Mouse (Mus musculus) forebrain, embryonic 12.5 days (tissue): ENCODE results near the gene Fosb. TPM values are rescaled to one million over a fixed set of nuclear protein-coding genes. Genes with fewer than 3 reads are reported as not detected.

Experiments
- ATAC-seq: fragments of 200-750 bp; cut with Nextera tagmentation; 2 replicates; pipeline ENCODE4 v1.8.0; 2017; ENCODE audit warnings: moderate TSS enrichment; ENCODE audit not compliant: low FRiP score
- H3K27ac ChIP-seq: fragments of 300-500 bp; sonication (generic); 2 replicates; pipeline ENCODE4 v1.5.1; 2016; ENCODE audit warnings: mild to moderate bottlenecking
- H3K27me3 ChIP-seq: fragments of 300-500 bp; sonication (generic); 2 replicates; pipeline ENCODE4 v1.6.1; 2016; ENCODE audit warnings: mild to moderate bottlenecking
- H3K36me3 ChIP-seq: fragments of 300-500 bp; sonication (generic); replicated peaks from 2 replicates; pipeline ENCODE4 v1.6.1; 2016; ENCODE audit warnings: mild to moderate bottlenecking
- H3K4me1 ChIP-seq: fragments of 300-500 bp; sonication (generic); 2 replicates; pipeline ENCODE4 v1.6.1; 2016
- H3K4me2 ChIP-seq: fragments of 300-500 bp; sonication (generic); 2 replicates; pipeline ENCODE4 v1.6.1; 2016; ENCODE audit warnings: mild to moderate bottlenecking, moderate library complexity
- H3K4me3 ChIP-seq: fragments of 300-500 bp; sonication (generic); replicated peaks from 2 replicates; pipeline ENCODE4 v1.5.1; 2016; ENCODE audit warnings: mild to moderate bottlenecking
- H3K9ac ChIP-seq: fragments of 300-500 bp; sonication (generic); 2 replicates; pipeline ENCODE4 v1.6.1; 2016; ENCODE audit warnings: mild to moderate bottlenecking
- H3K9me3 ChIP-seq: fragments of 300-500 bp; sonication (generic); 2 replicates; pipeline ENCODE4 v1.6.1; 2016
- WGBS: fragments of 180-500 bp; shearing (Covaris S2); methylation state at CpG from one replicate; pipeline ENCODE4 v1.1.7; 2016; 5-methylcytosine and 5-hydroxymethylcytosine counted together
- polyA plus RNA-seq: library from polyadenylated mRNA; unstranded; fragments of >200 nt; fragmentation: Nextera tagmentation; extraction: Ambion mirVana; gene quantifications from 2 replicates; pipeline ENCODE4 v1.2.1, GENCODE M21; 2016

The Fosb gene
- polyA plus RNA-seq, 1 experiment from 2014 or later = not detected

DNA sequence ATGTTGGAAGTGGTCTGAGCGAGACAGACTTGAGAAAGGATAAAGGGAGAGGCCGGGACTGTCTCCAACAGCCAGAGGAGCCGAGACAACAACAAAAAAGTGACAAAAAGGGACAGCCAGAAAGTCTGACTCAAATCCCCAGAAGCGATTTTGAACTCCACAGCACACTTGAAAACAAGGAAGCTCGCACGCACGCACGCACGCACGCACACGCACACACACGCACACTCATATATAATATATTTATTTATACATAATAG, 6.9 kb downstream of the Fosb start:
- Histone ChIP-seq H3K4me1 (peaks cover 37% of the 10 kb centered on the region), H3K9ac (no peak overlapping the region), H3K9me3 (no peaks in the 10 kb centered on the region), H3K36me3 (no peaks in the 10 kb centered on the region), H3K4me2 (no peak overlapping the region), H3K27ac (no peak overlapping the region), H3K4me3 (no peak overlapping the region), H3K27me3 (peaks cover 66% of the 10 kb centered on the region)
- ATAC-seq = no peak
- WGBS = 77% methylated on average over 12 of the region's 12 CpGs

DNA sequence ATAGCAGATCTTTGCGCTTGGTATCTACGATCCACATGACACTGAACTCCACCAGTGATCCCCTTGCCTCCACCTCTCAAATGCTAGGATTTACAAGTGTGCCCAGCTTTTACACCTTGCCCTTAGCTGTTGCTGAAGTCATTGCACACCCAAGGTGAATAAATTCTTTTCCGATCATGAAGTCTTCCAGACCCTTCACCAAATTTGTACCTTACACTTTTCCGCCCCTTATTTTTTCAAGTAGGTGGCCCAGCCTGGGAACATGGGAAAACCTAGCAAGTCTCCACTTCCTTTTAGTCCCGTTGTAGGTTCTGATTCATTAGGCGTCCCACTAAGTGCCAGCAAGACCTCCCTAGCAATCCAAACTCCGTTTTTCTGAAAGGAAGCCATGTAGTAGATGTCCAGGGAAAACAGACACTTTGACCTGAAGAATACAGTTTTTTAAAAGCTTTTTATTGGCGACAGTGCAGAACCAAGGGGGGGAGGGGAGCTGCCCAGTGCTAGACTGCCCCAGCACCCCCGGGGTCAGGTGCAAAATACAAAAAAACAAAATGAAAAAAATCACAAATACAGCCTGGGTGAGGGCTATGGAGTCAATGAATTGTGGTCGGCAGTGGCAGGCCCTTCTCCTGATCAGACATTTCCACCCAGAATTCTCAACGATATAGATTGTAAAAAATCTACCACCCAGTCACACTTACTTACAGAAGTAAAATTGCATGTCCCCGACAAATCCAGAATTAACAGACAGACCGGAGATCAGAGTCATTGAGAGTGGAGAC, 7.4 kb downstream of the Fosb start:
- peaks cover 61% of the 10 kb centered on the region for H3K27me3 ChIP-seq
- no peak overlapping the region for H3K27ac ChIP-seq
- no peak for ATAC-seq
- H3K4me3 ChIP-seq = peak overlapping the region; percentile 42; the same call in 1 of the 2 replicates
- no peaks in the 10 kb centered on the region for H3K9me3 ChIP-seq
- H3K9ac ChIP-seq = no peak overlapping the region
- WGBS = 51% methylated on average over 13 of the region's 13 CpGs
- H3K36me3 ChIP-seq = no peaks in the 10 kb centered on the region
- peaks cover 32% of the 10 kb centered on the region for H3K4me1 ChIP-seq
- H3K4me2 ChIP-seq = peak overlapping the region; percentile 59

DNA sequence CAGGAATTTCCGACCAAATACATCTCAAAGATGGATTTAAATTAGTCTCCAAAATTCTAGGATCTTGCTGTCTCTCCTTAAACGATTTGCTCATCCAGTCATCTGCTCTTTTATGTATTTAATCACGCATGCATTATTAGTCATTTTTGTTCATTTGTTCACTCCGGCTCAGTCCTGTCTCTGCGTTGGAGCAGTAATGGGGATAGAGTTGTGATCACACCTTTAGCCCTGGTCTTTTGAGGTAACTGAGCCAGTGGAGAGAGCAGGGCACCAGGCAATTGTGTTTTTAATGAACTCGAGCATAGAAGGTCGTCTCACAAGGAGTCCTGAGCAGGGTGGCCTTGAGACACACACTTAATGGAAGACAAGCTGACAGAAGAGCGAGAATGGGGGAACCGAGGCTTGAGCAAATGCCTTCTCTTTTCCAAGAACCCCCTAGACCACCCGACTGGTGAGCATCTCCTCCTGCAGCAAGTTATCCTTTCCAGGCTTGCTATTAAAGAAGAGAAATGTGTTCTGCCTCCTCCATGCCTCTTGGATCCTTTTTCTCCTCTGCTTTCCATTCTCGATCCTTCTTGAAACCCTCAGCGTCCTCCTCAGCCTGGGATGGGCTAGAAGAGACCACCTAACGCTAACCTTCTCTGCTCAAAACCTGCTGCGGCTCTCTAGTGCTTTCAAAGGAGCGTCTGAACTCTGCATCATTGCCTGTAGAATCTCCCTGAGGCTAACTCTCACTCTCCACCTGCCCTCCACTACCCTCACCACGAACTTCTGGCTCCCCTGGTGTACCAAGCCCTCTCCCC, 8.2 kb downstream of the Fosb start:
- H3K27ac ChIP-seq = no peak overlapping the region
- H3K27me3 ChIP-seq = peaks cover 53% of the 10 kb centered on the region
- H3K4me1 ChIP-seq = peaks cover 32% of the 10 kb centered on the region
- peak overlapping the region; percentile 42 for H3K4me3 ChIP-seq
- peak overlapping the region; percentile 29; the same call in 1 of the 2 replicates for H3K9ac ChIP-seq
- peak overlapping the region; percentile 59 for H3K4me2 ChIP-seq
- no peaks in the 10 kb centered on the region for H3K36me3 ChIP-seq
- H3K9me3 ChIP-seq = no peaks in the 10 kb centered on the region
- no peak for ATAC-seq
- WGBS = 7% methylated on average over 16 of the region's 16 CpGs

DNA sequence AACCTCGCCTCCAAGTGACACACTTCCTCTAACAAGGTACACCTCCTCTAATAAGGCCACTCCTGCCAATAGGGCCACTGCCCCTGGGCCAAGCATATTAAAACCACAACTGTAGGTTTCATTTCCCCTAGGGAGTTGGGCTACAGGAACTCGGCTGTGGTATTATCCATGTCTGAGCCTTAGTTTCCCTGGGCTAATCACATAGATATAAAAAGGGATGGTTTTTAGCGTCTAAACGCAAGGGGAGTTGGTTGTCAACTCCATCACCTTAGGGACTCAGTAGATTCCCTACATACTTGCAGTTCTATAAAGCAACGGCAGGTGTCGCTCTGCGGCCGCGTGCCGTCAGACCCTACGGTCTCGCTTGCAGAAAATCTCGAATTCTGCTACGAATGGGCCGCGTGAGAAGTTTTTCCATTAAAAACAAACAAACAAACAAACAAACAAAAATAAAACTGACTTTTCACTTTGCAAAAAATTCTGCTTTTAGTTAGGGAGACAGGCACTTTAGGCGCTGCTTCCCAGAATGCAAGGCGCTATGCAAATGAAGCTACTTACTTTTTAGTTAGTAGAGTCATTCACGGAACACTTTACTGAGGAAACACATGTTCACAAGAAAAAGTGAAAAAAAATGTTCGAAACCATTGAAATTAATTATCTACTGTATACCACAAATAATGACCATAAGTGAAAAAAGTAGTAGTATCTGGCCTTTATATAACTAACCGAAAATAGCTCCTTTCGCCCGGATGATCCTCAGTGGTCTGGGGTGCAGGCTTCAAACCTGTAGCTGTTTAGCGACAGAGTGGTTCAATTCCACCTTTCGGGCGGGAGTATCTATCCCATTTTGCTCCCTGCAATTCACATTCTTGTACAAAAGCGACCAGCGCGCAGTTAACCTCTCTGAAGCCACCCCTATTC, 9.1 kb downstream of the Fosb start:
- Histone ChIP-seq H3K9me3 (no peaks in the 10 kb centered on the region), H3K27me3 (peaks cover 44% of the 10 kb centered on the region), H3K4me2 (peak overlapping the region; percentile 59), H3K27ac (no peak overlapping the region), H3K4me3 (peak overlapping the region; percentile 42), H3K36me3 (no peaks in the 10 kb centered on the region), H3K9ac (peak overlapping the region; percentile 42), H3K4me1 (peaks cover 32% of the 10 kb centered on the region)
- WGBS = under 1% methylated on average over 29 of the region's 29 CpGs
- ATAC-seq = peak; percentile 85

DNA sequence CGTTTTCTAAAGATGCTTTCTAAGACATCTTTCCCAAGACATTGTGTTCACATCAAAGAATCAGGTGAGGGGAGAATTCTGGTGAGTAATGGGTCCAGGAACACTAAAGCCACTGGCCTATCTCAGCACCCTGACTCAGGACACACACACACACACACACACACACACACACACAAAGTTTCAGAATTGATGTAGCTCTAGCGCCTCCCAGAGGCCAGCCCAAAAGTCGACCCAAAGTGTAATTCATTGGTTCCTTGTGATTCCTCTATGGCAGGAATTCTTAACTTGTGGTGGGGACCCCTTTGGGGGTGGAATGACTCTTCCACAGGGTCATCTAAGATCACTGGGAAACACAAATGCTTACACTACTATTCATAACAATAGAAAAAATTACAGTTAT, 10.7 kb downstream of the Fosb start:
- H3K27me3 ChIP-seq = peaks cover 28% of the 10 kb centered on the region
- no peak for ATAC-seq

DNA sequence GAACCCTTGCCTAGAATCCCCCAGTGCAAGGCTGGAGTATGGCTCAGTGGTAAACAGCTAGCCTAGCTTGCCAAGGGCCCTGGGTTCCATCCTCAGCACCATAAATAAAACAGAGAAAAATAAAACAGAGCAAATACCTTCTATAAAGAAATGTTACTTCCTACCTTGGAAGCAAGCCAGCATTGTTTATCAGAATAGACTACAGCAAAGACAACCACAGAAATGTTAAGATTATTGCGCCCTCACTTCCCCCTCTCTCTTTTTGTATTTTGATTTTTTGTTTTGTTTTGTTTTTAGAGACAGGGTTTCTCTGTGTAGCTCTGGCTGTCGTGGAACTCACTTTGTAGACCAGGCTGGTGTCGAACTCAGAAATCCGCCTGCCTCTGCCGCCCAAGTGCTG, 12.1 kb downstream of the Fosb start:
- peaks cover 15% of the 10 kb centered on the region for H3K4me1 ChIP-seq
- no peak overlapping the region for H3K4me3 ChIP-seq
- peaks cover 19% of the 10 kb centered on the region for H3K36me3 ChIP-seq
- ATAC-seq = no peak
- H3K27me3 ChIP-seq = peaks cover 14% of the 10 kb centered on the region
- no peak overlapping the region for H3K27ac ChIP-seq
- WGBS = 94% methylated on average over 5 of the region's 5 CpGs
- H3K9me3 ChIP-seq = no peaks in the 10 kb centered on the region
- H3K9ac ChIP-seq = no peak overlapping the region
- no peak overlapping the region for H3K4me2 ChIP-seq

More for the DNA sequence above, 10.7 kb downstream of the Fosb start:
- Histone ChIP-seq H3K36me3 (peaks cover 9% of the 10 kb centered on the region; the same call in 1 of the 2 replicates), H3K4me3 (no peak overlapping the region), H3K4me1 (peaks cover 23% of the 10 kb centered on the region), H3K9ac (no peak overlapping the region), H3K4me2 (no peak overlapping the region), H3K9me3 (no peaks in the 10 kb centered on the region), H3K27ac (no peak overlapping the region)
- 21% methylated on average over 3 of the region's 3 CpGs for WGBS

DNA sequence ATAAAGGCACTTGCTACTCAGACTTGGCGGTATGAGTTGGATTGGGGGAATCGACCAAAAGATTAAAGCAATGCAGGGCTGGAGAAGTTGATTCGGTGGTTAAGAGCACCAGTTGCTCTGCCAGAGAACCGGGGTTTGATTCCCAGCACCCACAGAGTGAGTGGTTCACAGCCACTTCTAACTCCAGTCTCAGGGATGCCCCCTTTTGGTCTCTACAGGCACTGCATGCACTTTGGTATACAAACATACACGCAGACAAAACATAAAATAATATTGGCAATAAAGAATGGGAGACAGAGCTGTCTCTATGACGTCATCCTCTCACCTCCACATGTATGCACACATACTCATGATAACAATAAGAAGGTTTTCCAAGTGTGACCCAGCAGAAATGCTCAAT, 12.8 kb downstream of the Fosb start:
- no peak overlapping the region for H3K9ac ChIP-seq
- H3K9me3 ChIP-seq = no peaks in the 10 kb centered on the region
- H3K4me1 ChIP-seq = peaks cover 13% of the 10 kb centered on the region
- H3K4me3 ChIP-seq = no peak overlapping the region
- peaks cover 19% of the 10 kb centered on the region for H3K36me3 ChIP-seq
- ATAC-seq = no peak
- H3K27me3 ChIP-seq = peaks cover 7% of the 10 kb centered on the region
- no peak overlapping the region for H3K4me2 ChIP-seq
- WGBS = 90% methylated on average over 6 of the region's 6 CpGs
- H3K27ac ChIP-seq = no peak overlapping the region

DNA sequence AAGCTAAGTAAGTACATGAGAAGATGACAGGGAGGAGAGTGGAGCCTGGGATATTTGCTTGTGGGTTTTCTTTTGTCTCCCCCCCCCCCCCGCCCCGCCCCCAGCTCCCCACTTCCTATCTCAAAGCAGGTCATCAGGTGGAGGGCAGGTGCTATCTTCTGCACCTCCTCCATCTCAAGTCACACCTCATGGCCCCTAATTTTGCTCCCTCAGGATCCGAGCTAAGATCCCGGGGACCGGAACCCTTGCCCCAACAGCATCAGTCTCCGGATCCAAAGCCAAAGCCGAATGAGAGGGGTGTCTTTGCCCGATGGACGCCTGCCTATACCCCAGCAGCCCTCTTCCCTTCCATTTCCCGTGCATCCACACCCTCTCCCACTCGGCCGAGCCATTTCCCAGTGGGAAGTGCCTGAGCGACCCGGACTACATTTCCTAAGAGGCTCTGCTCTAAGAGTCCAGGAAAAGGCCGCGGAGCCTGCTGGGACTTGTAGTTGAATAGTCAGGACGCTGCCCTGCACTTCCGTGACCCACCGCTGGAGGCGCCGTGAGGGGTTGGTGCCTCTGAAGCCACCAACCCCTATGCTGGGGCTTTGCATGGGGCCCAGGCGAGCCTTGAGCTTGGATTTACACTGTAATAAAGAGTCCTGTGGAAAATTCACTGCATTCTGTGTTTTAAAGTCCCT, 14.2 kb downstream of the Fosb start:
- no peaks in the 10 kb centered on the region for H3K9me3 ChIP-seq
- 0 out of 2 replicates have a peak overlapping the region, but pooled peaks have one; percentile 9 for H3K9ac ChIP-seq
- no peaks in the 10 kb centered on the region for H3K27me3 ChIP-seq
- H3K4me2 ChIP-seq = peak overlapping the region; percentile 44
- 0 out of 2 replicates have a peak overlapping the region, but pooled peaks have one; percentile 31 for H3K27ac ChIP-seq
- peak overlapping the region; percentile 16; the same call in 1 of the 2 replicates for H3K4me3 ChIP-seq
- peaks cover 16% of the 10 kb centered on the region for H3K4me1 ChIP-seq
- peak; percentile 80 for ATAC-seq
- H3K36me3 ChIP-seq = peaks cover 19% of the 10 kb centered on the region
- WGBS = 12% methylated on average over 22 of the region's 22 CpGs

DNA sequence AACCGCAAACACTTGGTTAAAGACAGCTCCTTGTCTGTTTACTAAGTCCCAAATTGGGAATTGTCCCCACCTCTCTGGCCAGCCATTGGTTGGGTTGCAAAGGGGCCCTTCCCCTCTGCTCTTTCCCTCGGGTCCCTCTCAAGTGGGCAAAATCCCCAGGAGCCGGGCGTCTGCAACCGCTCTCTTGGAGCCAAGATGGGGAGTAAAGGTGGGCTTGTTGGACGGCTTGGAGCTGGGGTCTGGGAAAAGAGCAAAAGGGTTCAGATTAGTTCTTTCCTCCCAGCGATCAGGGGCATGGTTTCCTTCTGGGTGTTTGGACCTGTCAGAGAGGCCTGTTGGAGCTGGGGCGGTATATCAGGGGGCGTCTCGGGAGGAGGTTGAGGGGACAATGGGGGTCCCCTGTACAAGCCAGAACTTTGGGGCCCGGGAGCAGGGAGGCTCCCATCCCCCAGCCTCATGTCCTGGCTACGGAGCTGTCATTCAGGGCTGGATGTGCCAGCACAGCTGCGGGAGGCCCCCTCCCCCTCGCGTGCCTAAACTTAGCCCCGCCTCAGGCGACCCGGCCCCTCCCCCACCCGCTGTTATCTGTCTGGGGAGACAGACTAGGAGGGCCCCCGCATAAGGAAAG, 18.8 kb downstream of the Fosb start:
- Histone ChIP-seq H3K27me3 (no peaks in the 10 kb centered on the region), H3K9me3 (no peaks in the 10 kb centered on the region), H3K9ac (0 out of 2 replicates have a peak overlapping the region, but pooled peaks have one; percentile 12), H3K4me1 (peaks cover 20% of the 10 kb centered on the region), H3K4me3 (peak overlapping the region; percentile 4), H3K4me2 (peak overlapping the region; percentile 53), H3K27ac (peak overlapping the region; percentile 65), H3K36me3 (peaks cover 52% of the 10 kb centered on the region)
- peak; percentile 46 for ATAC-seq
- 2% methylated on average over 20 of the region's 20 CpGs for WGBS

DNA sequence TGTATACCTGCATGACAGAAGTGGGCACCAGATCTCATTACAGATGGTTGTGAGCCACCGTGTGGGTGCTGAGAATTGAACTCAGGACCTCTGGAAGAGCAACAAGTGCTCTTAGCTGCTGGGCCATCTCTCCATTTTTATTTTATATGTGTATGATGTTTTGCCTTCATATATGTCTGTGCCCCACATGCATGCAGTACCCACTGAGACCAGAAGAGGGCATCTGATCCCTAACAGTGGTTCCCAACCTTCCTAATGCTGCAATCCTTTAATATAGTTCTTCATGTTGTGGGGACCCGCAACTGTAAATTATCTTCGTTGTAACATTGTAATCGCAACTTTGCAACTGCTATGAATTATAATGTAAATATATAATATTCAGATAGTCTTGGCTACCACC, 25.1 kb downstream of the Fosb start:
- Histone ChIP-seq H3K4me2 (no peak overlapping the region), H3K9me3 (no peaks in the 10 kb centered on the region), H3K27me3 (peaks cover 20% of the 10 kb centered on the region), H3K4me3 (no peak overlapping the region), H3K27ac (no peak overlapping the region), H3K4me1 (peaks cover 14% of the 10 kb centered on the region), H3K9ac (no peak overlapping the region), H3K36me3 (peaks cover 29% of the 10 kb centered on the region)
- ATAC-seq = no peak
- 23% methylated on average over 4 of the region's 4 CpGs for WGBS

DNA sequence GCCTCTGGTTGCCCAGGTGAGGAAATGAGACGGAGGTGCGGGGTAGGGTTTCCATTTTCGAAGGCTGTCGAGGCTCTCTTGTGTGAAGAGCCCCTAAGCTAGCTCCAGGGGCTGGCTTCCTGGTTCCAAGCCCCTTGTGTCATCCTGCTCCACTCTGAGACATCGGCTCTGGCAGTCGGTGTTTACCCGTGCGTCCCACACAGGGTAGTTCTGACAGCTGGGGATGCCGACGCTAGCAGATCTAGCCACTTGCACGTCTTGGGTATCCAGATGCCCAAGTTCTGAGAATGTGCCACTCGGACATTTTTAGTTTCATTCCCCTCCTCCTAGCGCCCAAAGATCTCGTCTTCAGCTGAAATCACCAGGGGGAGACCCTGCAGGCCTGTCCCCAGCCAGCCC, 26.4 kb downstream of the Fosb start:
- ATAC-seq = peak; percentile 21; the same call in 1 of the 2 replicates

More for the DNA sequence above, 26.4 kb downstream of the Fosb start:
- H3K9ac ChIP-seq = peak overlapping the region; percentile 91
- WGBS = 31% methylated on average over 14 of the region's 14 CpGs
- H3K36me3 ChIP-seq = peaks cover 23% of the 10 kb centered on the region
- peak overlapping the region; percentile 87; the same call in 1 of the 2 replicates for H3K27ac ChIP-seq
- no peaks in the 10 kb centered on the region for H3K9me3 ChIP-seq
- peaks cover 34% of the 10 kb centered on the region for H3K27me3 ChIP-seq
- H3K4me1 ChIP-seq = peaks cover 21% of the 10 kb centered on the region
- peak overlapping the region; percentile 88 for H3K4me2 ChIP-seq
- peak overlapping the region; percentile 80 for H3K4me3 ChIP-seq
